Mouse (Mus musculus): ENCODE measurements around the gene Il4i1. TPM values are rescaled to one million over a fixed set of nuclear protein-coding genes. Genes with fewer than 3 reads are reported as not detected.

Il4i1 gene
- polyA plus RNA-seq, 1 experiment from 2014 or later: 1.7 TPM

- WGBS: 85% methylated on average over 7 of the region's 7 CpGs
- no peak for ATAC-seq (ENCODE audit: insufficient number of reproducible peaks, insufficient read depth, low FRiP score, low TSS enrichment, low read depth)
- H3K9ac ChIP-seq: 0 out of 2 replicates have a peak overlapping the region, but pooled peaks have one; percentile 91
- H3K4me1 ChIP-seq: peaks cover 41% of the 10 kb centered on the region
- H3K27ac ChIP-seq: no peak overlapping the region
- no peaks in the 10 kb centered on the region for H3K27me3 ChIP-seq
- H3K36me3 ChIP-seq: peaks cover 49% of the 10 kb centered on the region
- H3K4me3 ChIP-seq: peak overlapping the region; percentile 87; the same call in 1 of the 2 replicates
- no peaks in the 10 kb centered on the region for H3K9me3 ChIP-seq
- peak overlapping the region; percentile 94; the same call in 1 of the 2 replicates for H3K4me2 ChIP-seq
These were observed 74.0 kb downstream of the Il4i1 start for GRCm38 (mm10) chr7:44890180-44890579.

MicroRNAs within 50 kb of the gene (microRNA counts, 519-probe panel; counts per million panel counts)
- microRNA mmu-miR-707: 236 counts per million, percentile 44 among the panel's probes with 10 or more counts

Small RNAs within 50 kb of the gene (microRNA-seq; reads per million reads assigned to microRNA genes)
- gene Mir707: not detected

Other genes with a start within 250 kb of the Il4i1 start
- 1.1 and 1.8 TPM in 2 replicates for gene Napsa, start 244.0 kb upstream of the Il4i1 start, polyA plus RNA-seq (2015; fragmentation: Nextera tagmentation; extraction: Ambion mirVana)
- 0.72 and 1.8 TPM in 2 replicates for gene Kcnc3, start 225.7 kb upstream of the Il4i1 start, polyA plus RNA-seq (2015; fragmentation: Nextera tagmentation; extraction: Ambion mirVana)
- 11.8 and 12.2 TPM in 2 replicates for gene Myh14, start 145.5 kb upstream of the Il4i1 start, polyA plus RNA-seq (2015; fragmentation: Nextera tagmentation; extraction: Ambion mirVana)
- not detected in 2 replicates for gene Izumo2, start 107.6 kb upstream of the Il4i1 start, polyA plus RNA-seq (2015; fragmentation: Nextera tagmentation; extraction: Ambion mirVana)
- 32.2 and 35.9 TPM in 2 replicates for gene Vrk3, start 68.0 kb upstream of the Il4i1 start, polyA plus RNA-seq (2015; fragmentation: Nextera tagmentation; extraction: Ambion mirVana)
- 2.0 and 2.3 TPM in 2 replicates for gene Zfp473, start 65.3 kb upstream of the Il4i1 start, polyA plus RNA-seq (2015; fragmentation: Nextera tagmentation; extraction: Ambion mirVana)
- 93.5 and 100 TPM in 2 replicates for gene Nup62, start 299 bp upstream of the Il4i1 start, polyA plus RNA-seq (2015; fragmentation: Nextera tagmentation; extraction: Ambion mirVana)
- 6.4 and 6.5 TPM in 2 replicates for gene Atf5, start 271 bp downstream of the Il4i1 start, polyA plus RNA-seq (2015; fragmentation: Nextera tagmentation; extraction: Ambion mirVana)
- 104 and 110 TPM in 2 replicates for gene Akt1s1, start 32.6 kb downstream of the Il4i1 start, polyA plus RNA-seq (2015; fragmentation: Nextera tagmentation; extraction: Ambion mirVana)
- 83.1 and 91.0 TPM in 2 replicates for gene Tbc1d17, start 32.7 kb downstream of the Il4i1 start, polyA plus RNA-seq (2015; fragmentation: Nextera tagmentation; extraction: Ambion mirVana)
- gene Pnkp, start 40.8 kb downstream of the Il4i1 start, polyA plus RNA-seq (2015; fragmentation: Nextera tagmentation; extraction: Ambion mirVana): 30.0 and 30.7 TPM in 2 replicates
- 469 and 526 TPM in 2 replicates for gene Ptov1, start 53.4 kb downstream of the Il4i1 start, polyA plus RNA-seq (2015; fragmentation: Nextera tagmentation; extraction: Ambion mirVana)
- gene Med25, start 76.3 kb downstream of the Il4i1 start, polyA plus RNA-seq (2015; fragmentation: Nextera tagmentation; extraction: Ambion mirVana): 107 and 111 TPM in 2 replicates
- gene Fuz, start 79.7 kb downstream of the Il4i1 start, polyA plus RNA-seq (2015; fragmentation: Nextera tagmentation; extraction: Ambion mirVana): 26.1 and 29.7 TPM in 2 replicates
- gene Ap2a1, start 113.1 kb downstream of the Il4i1 start, polyA plus RNA-seq (2015; fragmentation: Nextera tagmentation; extraction: Ambion mirVana): 72.3 and 77.5 TPM in 2 replicates
- 0.25 and 0.26 TPM in 2 replicates for gene Tsks, start 126.8 kb downstream of the Il4i1 start, polyA plus RNA-seq (2015; fragmentation: Nextera tagmentation; extraction: Ambion mirVana)
- gene Cpt1c, start 158.5 kb downstream of the Il4i1 start, polyA plus RNA-seq (2015; fragmentation: Nextera tagmentation; extraction: Ambion mirVana): 32.0 and 39.1 TPM in 2 replicates
- 534 and 684 TPM in 2 replicates for gene Prmt1, start 170.2 kb downstream of the Il4i1 start, polyA plus RNA-seq (2015; fragmentation: Nextera tagmentation; extraction: Ambion mirVana)
- 92.0 and 99.7 TPM in 2 replicates for gene Irf3, start 181.3 kb downstream of the Il4i1 start, polyA plus RNA-seq (2015; fragmentation: Nextera tagmentation; extraction: Ambion mirVana)
- 73.6 and 83.2 TPM in 2 replicates for gene Bcl2l12, start 182.3 kb downstream of the Il4i1 start, polyA plus RNA-seq (2015; fragmentation: Nextera tagmentation; extraction: Ambion mirVana)
- gene Scaf1, start 200.0 kb downstream of the Il4i1 start, polyA plus RNA-seq (2015; fragmentation: Nextera tagmentation; extraction: Ambion mirVana): 38.6 and 40.2 TPM in 2 replicates
- gene Rras, start 201.6 kb downstream of the Il4i1 start, polyA plus RNA-seq (2015; fragmentation: Nextera tagmentation; extraction: Ambion mirVana): 19.7 and 23.3 TPM in 2 replicates
- 15.2 and 15.7 TPM in 2 replicates for gene Prr12, start 236.5 kb downstream of the Il4i1 start, polyA plus RNA-seq (2015; fragmentation: Nextera tagmentation; extraction: Ambion mirVana)
- gene Nosip, start 246.0 kb downstream of the Il4i1 start, polyA plus RNA-seq (2015; fragmentation: Nextera tagmentation; extraction: Ambion mirVana): 64.7 and 66.6 TPM in 2 replicates
- gene Prrg2, start 246.3 kb downstream of the Il4i1 start, polyA plus RNA-seq (2015; fragmentation: Nextera tagmentation; extraction: Ambion mirVana): 23.0 and 26.0 TPM in 2 replicates

Data from embryonic facial prominence, embryonic 13.5 days (tissue).